Mouse (Mus musculus) forebrain, embryonic 10.5 days (tissue): ENCODE results near the gene Prlhr. TPM values are rescaled to one million over a fixed set of nuclear protein-coding genes. Genes with fewer than 3 reads are reported as not detected.

Experiments
- polyA plus RNA-seq: library from polyadenylated mRNA; unstranded; fragments of >200 nt; fragmentation: Nextera tagmentation; extraction: Ambion mirVana; gene quantifications from 2 replicates; pipeline ENCODE4 v1.2.1, GENCODE M21; 2016

The Prlhr gene
- polyA plus RNA-seq, 1 experiment from 2014 or later = not detected

Other genes with a start within 250 kb of the Prlhr start
- gene Fam204a, start 241.6 kb downstream of the Prlhr start, polyA plus RNA-seq = 58.3 and 58.8 TPM in 2 replicates
- 24.6 and 26.6 TPM in 2 replicates for gene Cacul1, start 112.7 kb upstream of the Prlhr start, polyA plus RNA-seq